Mouse (Mus musculus) heart, embryonic 13.5 days (tissue): ENCODE results near the gene Otol1. TPM values are rescaled to one million over a fixed set of nuclear protein-coding genes. Genes with fewer than 3 reads are reported as not detected.

ENCODE experiments used
- ATAC-seq: fragments of 200-750 bp; cut with Nextera tagmentation; 2 replicates; pipeline ENCODE4 v1.8.0; 2017; ENCODE audit warnings: moderate TSS enrichment; ENCODE audit not compliant: insufficient number of reproducible peaks, low FRiP score, low TSS enrichment; ENCODE audit errors: extremely low read depth
- H3K27ac ChIP-seq: fragments of 300-500 bp; sonication (generic); replicated peaks from 2 replicates; pipeline ENCODE4 v1.5.1; 2015; ENCODE audit warnings: moderate library complexity, mild to moderate bottlenecking, inconsistent platforms
- H3K27me3 ChIP-seq: fragments of 300-500 bp; sonication (generic); replicated peaks from 2 replicates; pipeline ENCODE4 v1.6.1; 2015; ENCODE audit warnings: mild to moderate bottlenecking, inconsistent platforms
- H3K36me3 ChIP-seq: fragments of 300-500 bp; sonication (generic); 2 replicates; pipeline ENCODE4 v1.6.1; 2015; ENCODE audit warnings: mild to moderate bottlenecking, inconsistent platforms
- H3K4me1 ChIP-seq: fragments of 300-500 bp; sonication (generic); 2 replicates; pipeline ENCODE4 v1.6.1; 2015; ENCODE audit warnings: inconsistent platforms
- H3K4me2 ChIP-seq: fragments of 300-500 bp; sonication (generic); 2 replicates; pipeline ENCODE4 v1.6.1; 2015; ENCODE audit warnings: inconsistent platforms, mild to moderate bottlenecking, moderate library complexity
- H3K4me3 ChIP-seq: fragments of 300-500 bp; sonication (generic); 2 replicates; pipeline ENCODE4 v1.5.1; 2015; ENCODE audit warnings: moderate library complexity, mild to moderate bottlenecking, inconsistent platforms
- H3K9ac ChIP-seq: fragments of 300-500 bp; sonication (generic); 2 replicates; pipeline ENCODE4 v1.6.1; 2015; ENCODE audit warnings: inconsistent platforms, mild to moderate bottlenecking, moderate library complexity
- H3K9me3 ChIP-seq: fragments of 300-500 bp; sonication (generic); 2 replicates; pipeline ENCODE4 v1.6.1; 2016; ENCODE audit warnings: inconsistent platforms
- WGBS: fragments of 180-500 bp; shearing (Covaris S2); methylation state at CpG from one replicate; pipeline ENCODE4 v1.1.7; 2015; ENCODE audit warnings: mixed read lengths; 5-methylcytosine and 5-hydroxymethylcytosine counted together
- polyA plus RNA-seq: library from polyadenylated mRNA; unstranded; fragments of >200 nt; fragmentation: Nextera tagmentation; extraction: Ambion mirVana; gene quantifications from 2 replicates; pipeline ENCODE4 v1.2.1, GENCODE M21; 2015

The Otol1 gene
- polyA plus RNA-seq: not detected in 2 replicates

- Histone ChIP-seq H3K4me2 (no peak within 1 kb of the TSS), H3K9me3 (no peaks in the 10 kb centered on the region), H3K27ac (no peak within 1 kb of the TSS), H3K4me3 (no peak within 1 kb of the TSS), H3K4me1 (no peaks in the 10 kb centered on the region), H3K9ac (no peak within 1 kb of the TSS), H3K36me3 (no peaks in the 10 kb centered on the region), H3K27me3 (no peaks in the 10 kb centered on the region)
- no peak for ATAC-seq
- 67% methylated on average over 4 of the region's 4 CpGs for WGBS
Observed at GRCm38 (mm10) chr3:70007313-70007712, at the start of gene Otol1. Otol1 (plus strand) TSS chr3:70007613.

GRCm38 (mm10) chr3:69962187-69962586 is 45.2 kb upstream of the Otol1 start:
- Histone ChIP-seq H3K4me2 (no peak overlapping the region), H3K9me3 (no peaks in the 10 kb centered on the region), H3K4me3 (no peak overlapping the region), H3K4me1 (no peaks in the 10 kb centered on the region), H3K36me3 (no peaks in the 10 kb centered on the region), H3K27me3 (no peaks in the 10 kb centered on the region), H3K9ac (no peak overlapping the region), H3K27ac (no peak overlapping the region)
- WGBS: 55% methylated on average over 5 of the region's 5 CpGs
- no peak for ATAC-seq

GRCm38 (mm10) chr3:69971482-69972097 is 35.8 kb upstream of the Otol1 start:
- Histone ChIP-seq H3K9ac (no peak overlapping the region), H3K4me1 (no peaks in the 10 kb centered on the region), H3K27ac (no peak overlapping the region), H3K27me3 (no peaks in the 10 kb centered on the region), H3K36me3 (no peaks in the 10 kb centered on the region), H3K4me3 (no peak overlapping the region), H3K4me2 (no peak overlapping the region), H3K9me3 (peaks cover under 1% of the 10 kb centered on the region; the same call in 1 of the 2 replicates)
- ATAC-seq: no peak
- WGBS: 74% methylated on average over 6 of the region's 6 CpGs

GRCm38 (mm10) chr3:69978092-69978491 is 29.3 kb upstream of the Otol1 start:
- no peaks in the 10 kb centered on the region for H3K36me3 ChIP-seq
- no peaks in the 10 kb centered on the region for H3K27me3 ChIP-seq
- no peaks in the 10 kb centered on the region for H3K4me1 ChIP-seq
- no peak overlapping the region for H3K4me2 ChIP-seq
- no peak for ATAC-seq
- no peak overlapping the region for H3K4me3 ChIP-seq
- H3K27ac ChIP-seq: no peak overlapping the region
- no peak overlapping the region for H3K9ac ChIP-seq
- peaks cover 6% of the 10 kb centered on the region for H3K9me3 ChIP-seq

- Histone ChIP-seq H3K9ac (no peak overlapping the region), H3K36me3 (no peaks in the 10 kb centered on the region), H3K27ac (no peak overlapping the region), H3K4me3 (no peak overlapping the region), H3K4me2 (no peak overlapping the region), H3K4me1 (no peaks in the 10 kb centered on the region), H3K9me3 (no peaks in the 10 kb centered on the region), H3K27me3 (no peaks in the 10 kb centered on the region)
- no peak for ATAC-seq
- WGBS: 75% methylated on average over 4 of the region's 4 CpGs
Observed at GRCm38 (mm10) chr3:69993806-69994205, 13.6 kb upstream of the Otol1 start.

GRCm38 (mm10) chr3:70001540-70001939 is 5.9 kb upstream of the Otol1 start:
- WGBS: 54% methylated on average over 9 of the region's 9 CpGs
- no peaks in the 10 kb centered on the region for H3K4me1 ChIP-seq
- H3K4me3 ChIP-seq: no peak overlapping the region
- H3K27me3 ChIP-seq: no peaks in the 10 kb centered on the region
- no peaks in the 10 kb centered on the region for H3K36me3 ChIP-seq
- H3K27ac ChIP-seq: no peak overlapping the region
- no peak for ATAC-seq
- H3K4me2 ChIP-seq: no peak overlapping the region
- no peak overlapping the region for H3K9ac ChIP-seq
- H3K9me3 ChIP-seq: no peaks in the 10 kb centered on the region

- no peaks in the 10 kb centered on the region for H3K36me3 ChIP-seq
- H3K4me3 ChIP-seq: no peak overlapping the region
- 75% methylated on average over 17 of the region's 17 CpGs for WGBS
- H3K4me1 ChIP-seq: no peaks in the 10 kb centered on the region
- no peak for ATAC-seq
- no peaks in the 10 kb centered on the region for H3K9me3 ChIP-seq
- no peak overlapping the region for H3K9ac ChIP-seq
- H3K27ac ChIP-seq: no peak overlapping the region
- no peaks in the 10 kb centered on the region for H3K27me3 ChIP-seq
- no peak overlapping the region for H3K4me2 ChIP-seq
Observed at GRCm38 (mm10) chr3:70003126-70003764, 4.2 kb upstream of the Otol1 start.

- ATAC-seq: no peak
- WGBS: 32% methylated on average over 7 of the region's 7 CpGs
Observed at GRCm38 (mm10) chr3:70003955-70004354, 3.5 kb upstream of the Otol1 start.

GRCm38 (mm10) chr3:70004379-70004778 is 3.0 kb upstream of the Otol1 start:
- Histone ChIP-seq H3K9ac (no peak overlapping the region), H3K9me3 (no peaks in the 10 kb centered on the region), H3K27me3 (no peaks in the 10 kb centered on the region), H3K4me3 (no peak overlapping the region), H3K4me2 (no peak overlapping the region), H3K27ac (no peak overlapping the region), H3K4me1 (no peaks in the 10 kb centered on the region), H3K36me3 (no peaks in the 10 kb centered on the region)
- ATAC-seq: no peak
- WGBS: 66% methylated on average over 8 of the region's 8 CpGs

More at GRCm38 (mm10) chr3:70003955-70004354, 3.5 kb upstream of the Otol1 start:
- Histone ChIP-seq H3K27me3 (no peaks in the 10 kb centered on the region), H3K4me3 (no peak overlapping the region), H3K4me2 (no peak overlapping the region), H3K36me3 (no peaks in the 10 kb centered on the region), H3K27ac (no peak overlapping the region), H3K4me1 (no peaks in the 10 kb centered on the region), H3K9me3 (no peaks in the 10 kb centered on the region), H3K9ac (no peak overlapping the region)

GRCm38 (mm10) chr3:70012641-70013040 is 5.2 kb downstream of the Otol1 start:
- no peak for ATAC-seq
- Histone ChIP-seq H3K4me1 (no peaks in the 10 kb centered on the region), H3K4me2 (no peak overlapping the region), H3K27ac (no peak overlapping the region), H3K36me3 (no peaks in the 10 kb centered on the region), H3K4me3 (no peak overlapping the region), H3K27me3 (no peaks in the 10 kb centered on the region), H3K9ac (no peak overlapping the region), H3K9me3 (no peaks in the 10 kb centered on the region)
- 75% methylated on average over 4 of the region's 4 CpGs for whole genome bisulfite sequencing

- Histone ChIP-seq H3K4me2 (no peak overlapping the region), H3K9ac (no peak overlapping the region), H3K9me3 (no peaks in the 10 kb centered on the region), H3K27ac (no peak overlapping the region), H3K4me1 (no peaks in the 10 kb centered on the region), H3K4me3 (no peak overlapping the region), H3K27me3 (no peaks in the 10 kb centered on the region), H3K36me3 (no peaks in the 10 kb centered on the region)
- WGBS: 53% methylated on average over 6 of the region's 6 CpGs
- ATAC-seq: no peak
Observed at GRCm38 (mm10) chr3:70026605-70027004, 19.2 kb downstream of the Otol1 start.

GRCm38 (mm10) chr3:70029260-70029659 is 21.8 kb downstream of the Otol1 start:
- Histone ChIP-seq H3K4me1 (no peaks in the 10 kb centered on the region), H3K4me3 (no peak overlapping the region), H3K36me3 (no peaks in the 10 kb centered on the region), H3K27me3 (no peaks in the 10 kb centered on the region), H3K9me3 (no peaks in the 10 kb centered on the region), H3K9ac (no peak overlapping the region), H3K4me2 (no peak overlapping the region), H3K27ac (no peak overlapping the region)
- ATAC-seq: no peak
- 69% methylated on average over 3 of the region's 3 CpGs for WGBS
